Mouse (Mus musculus): ENCODE measurements around the gene Ngrn.
A peak's percentile ranks its signal among the peaks of the same experiment; 100 is the strongest.

DNA sequence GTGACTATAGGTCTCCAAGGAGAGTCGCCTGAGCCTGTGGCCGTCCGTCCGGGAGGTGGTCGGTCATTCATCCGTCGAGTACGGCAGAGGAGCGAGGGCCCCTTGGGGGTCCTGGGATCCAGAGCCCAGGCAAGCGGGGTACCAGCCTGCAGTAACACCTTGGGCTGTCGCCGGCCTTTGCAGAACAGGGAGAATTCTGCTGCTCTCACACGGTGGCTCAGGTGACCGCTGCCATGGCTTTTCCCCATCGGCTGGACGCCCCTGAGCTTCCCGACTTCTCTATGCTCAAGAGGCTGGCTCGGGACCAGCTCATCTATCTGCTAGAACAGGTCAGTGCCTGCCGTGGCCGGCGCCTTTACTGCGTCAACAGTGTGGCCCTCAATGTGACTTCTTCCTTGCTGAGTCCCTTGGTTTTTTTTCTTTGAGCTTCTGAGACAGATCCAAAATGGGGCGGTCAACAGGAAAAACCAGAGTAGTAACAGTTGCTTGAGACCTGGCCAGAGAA, 8.8 kb downstream of the Ngrn start:
- no peak for TF ChIP-seq CTCF (IDR thresholded peaks at IDR 0.05; ENCODE audit: low read depth, low read length)
- TF ChIP-seq POLR2A (IDR thresholded peaks at IDR 0.05; ENCODE audit: extremely low read depth, insufficient read depth, low read length) = 0 out of 2 replicates have a peak, but pooled peaks have one; percentile 14

Measured in liver, adult 2 months (tissue).